Mouse (Mus musculus): ENCODE measurements around the gene Ceacam19. TPM values are rescaled to one million over a fixed set of nuclear protein-coding genes. Genes with fewer than 3 reads are reported as not detected.

The Ceacam19 gene
- polyA plus RNA-seq, 1 experiment from 2014 or later: 0.04 TPM

GRCm38 (mm10) chr7:19844521-19845171, 43.1 kb downstream of the Ceacam19 start:
- 64% methylated on average over 15 of the region's 15 CpGs for WGBS
- no peaks in the 10 kb centered on the region for H3K9me3 ChIP-seq (ENCODE audit: low read length)
- no peak for TF ChIP-seq EP300 (IDR thresholded peaks at IDR 0.05)
- TF ChIP-seq CTCF (IDR thresholded peaks at IDR 0.05): no peak
- no peak overlapping the region for H3K9ac ChIP-seq (replicated peaks; ENCODE audit: low read depth)
- H3K36me3 ChIP-seq (ENCODE audit: insufficient read depth, low read length): no peaks in the 10 kb centered on the region
- no peak overlapping the region for H3K4me3 ChIP-seq (ENCODE audit: low read depth, low read length)
- no peak overlapping the region for H3K4me2 ChIP-seq (replicated peaks; ENCODE audit: low read depth, low read length)
- DNase-seq (ENCODE audit: low spot score) (no peak), ATAC-seq (no peak)
- no peaks in the 10 kb centered on the region for H3K27me3 ChIP-seq (replicated peaks; ENCODE audit: insufficient read depth, low read length)
- H3K27ac ChIP-seq (ENCODE audit: low read length): no peak overlapping the region
- no peaks in the 10 kb centered on the region; the same call in 1 of the 2 replicates for H3K4me1 ChIP-seq (ENCODE audit: insufficient read depth, low read depth, low read length)

GRCm38 (mm10) chr7:19843561-19843960, 44.2 kb downstream of the Ceacam19 start:
- H3K4me2 ChIP-seq (replicated peaks; ENCODE audit: low read depth, low read length): no peak overlapping the region
- peak; percentile 96 for TF ChIP-seq CTCF (IDR thresholded peaks at IDR 0.05)
- no peak for TF ChIP-seq EP300 (IDR thresholded peaks at IDR 0.05)
- DNase-seq (ENCODE audit: low spot score) (peak; percentile 79), ATAC-seq (peak; percentile 77)
- H3K27ac ChIP-seq (ENCODE audit: low read length): no peak overlapping the region
- H3K4me3 ChIP-seq (ENCODE audit: low read depth, low read length): no peak overlapping the region
- 7% methylated on average over 11 of the region's 11 CpGs for WGBS
- no peaks in the 10 kb centered on the region; the same call in 1 of the 2 replicates for H3K4me1 ChIP-seq (ENCODE audit: insufficient read depth, low read depth, low read length)
- H3K9me3 ChIP-seq (ENCODE audit: low read length): no peaks in the 10 kb centered on the region
- no peaks in the 10 kb centered on the region for H3K36me3 ChIP-seq (ENCODE audit: insufficient read depth, low read length)
- H3K27me3 ChIP-seq (replicated peaks; ENCODE audit: insufficient read depth, low read length): no peaks in the 10 kb centered on the region
- H3K9ac ChIP-seq (replicated peaks; ENCODE audit: low read depth): no peak overlapping the region

- H3K27ac ChIP-seq (ENCODE audit: low read length): no peak overlapping the region
- no peak for DNase-seq (ENCODE audit: low spot score)
- no peak overlapping the region for H3K9ac ChIP-seq (replicated peaks; ENCODE audit: low read depth)
- no peak for ATAC-seq
- no peaks in the 10 kb centered on the region for H3K36me3 ChIP-seq (ENCODE audit: insufficient read depth, low read length)
- no peak overlapping the region for H3K4me2 ChIP-seq (replicated peaks; ENCODE audit: low read depth, low read length)
- no peak for TF ChIP-seq CTCF (IDR thresholded peaks at IDR 0.05)
- no peak for TF ChIP-seq EP300 (IDR thresholded peaks at IDR 0.05)
- no peaks in the 10 kb centered on the region for H3K27me3 ChIP-seq (replicated peaks; ENCODE audit: insufficient read depth, low read length)
- WGBS: 31% methylated on average over 17 of the region's 19 CpGs
- H3K4me1 ChIP-seq (ENCODE audit: insufficient read depth, low read depth, low read length): no peaks in the 10 kb centered on the region; the same call in 1 of the 2 replicates
- no peaks in the 10 kb centered on the region for H3K9me3 ChIP-seq (ENCODE audit: low read length)
- H3K4me3 ChIP-seq (ENCODE audit: low read depth, low read length): no peak overlapping the region
Measured at GRCm38 (mm10) chr7:19842885-19843504, 44.8 kb downstream of the Ceacam19 start.

- Histone ChIP-seq H3K4me1 (ENCODE audit: insufficient read depth, low read depth, low read length) (no peaks in the 10 kb centered on the region; the same call in 1 of the 2 replicates), H3K9ac (replicated peaks; ENCODE audit: low read depth) (no peak overlapping the region), H3K27me3 (replicated peaks; ENCODE audit: insufficient read depth, low read length) (no peaks in the 10 kb centered on the region), H3K27ac (ENCODE audit: low read length) (no peak overlapping the region), H3K4me3 (ENCODE audit: low read depth, low read length) (no peak overlapping the region), H3K9me3 (ENCODE audit: low read length) (no peaks in the 10 kb centered on the region), H3K4me2 (replicated peaks; ENCODE audit: low read depth, low read length) (no peak overlapping the region), H3K36me3 (ENCODE audit: insufficient read depth, low read length) (no peaks in the 10 kb centered on the region)
- 55% methylated on average over 21 of the region's 21 CpGs for WGBS
- ATAC-seq (peak; percentile 33; the same call in 1 of the 2 replicates), DNase-seq (ENCODE audit: low spot score) (peak; percentile 45)
- no peak for TF ChIP-seq CTCF (IDR thresholded peaks at IDR 0.05)
- TF ChIP-seq EP300 (IDR thresholded peaks at IDR 0.05): no peak
Measured at GRCm38 (mm10) chr7:19841686-19842413, 45.9 kb downstream of the Ceacam19 start.

GRCm38 (mm10) chr7:19840936-19841335, 46.8 kb downstream of the Ceacam19 start:
- no peaks in the 10 kb centered on the region for H3K27me3 ChIP-seq (replicated peaks; ENCODE audit: insufficient read depth, low read length)
- ATAC-seq (no peak), DNase-seq (ENCODE audit: low spot score) (no peak)
- no peaks in the 10 kb centered on the region; the same call in 1 of the 2 replicates for H3K4me1 ChIP-seq (ENCODE audit: insufficient read depth, low read depth, low read length)
- H3K4me2 ChIP-seq (replicated peaks; ENCODE audit: low read depth, low read length): no peak overlapping the region
- WGBS: 79% methylated on average over 3 of the region's 3 CpGs
- TF ChIP-seq CTCF (IDR thresholded peaks at IDR 0.05) (no peak), EP300 (IDR thresholded peaks at IDR 0.05) (no peak)
- no peak overlapping the region for H3K9ac ChIP-seq (replicated peaks; ENCODE audit: low read depth)
- H3K4me3 ChIP-seq (ENCODE audit: low read depth, low read length): no peak overlapping the region
- H3K9me3 ChIP-seq (ENCODE audit: low read length): no peaks in the 10 kb centered on the region
- no peak overlapping the region for H3K27ac ChIP-seq (ENCODE audit: low read length)
- H3K36me3 ChIP-seq (ENCODE audit: insufficient read depth, low read length): no peaks in the 10 kb centered on the region

GRCm38 (mm10) chr7:19840371-19840770, 47.4 kb downstream of the Ceacam19 start:
- no peak for DNase-seq (ENCODE audit: low spot score)
- H3K27me3 ChIP-seq (replicated peaks; ENCODE audit: insufficient read depth, low read length): no peaks in the 10 kb centered on the region
- H3K9ac ChIP-seq (replicated peaks; ENCODE audit: low read depth): no peak overlapping the region
- H3K4me3 ChIP-seq (ENCODE audit: low read depth, low read length): no peak overlapping the region
- no peak for ATAC-seq
- no peaks in the 10 kb centered on the region for H3K36me3 ChIP-seq (ENCODE audit: insufficient read depth, low read length)
- no peak overlapping the region for H3K4me2 ChIP-seq (replicated peaks; ENCODE audit: low read depth, low read length)
- TF ChIP-seq EP300 (IDR thresholded peaks at IDR 0.05): no peak
- TF ChIP-seq CTCF (IDR thresholded peaks at IDR 0.05): no peak
- H3K27ac ChIP-seq (ENCODE audit: low read length): no peak overlapping the region
- WGBS: 74% methylated on average over 4 of the region's 4 CpGs
- no peaks in the 10 kb centered on the region; the same call in 1 of the 2 replicates for H3K4me1 ChIP-seq (ENCODE audit: insufficient read depth, low read depth, low read length)
- H3K9me3 ChIP-seq (ENCODE audit: low read length): no peaks in the 10 kb centered on the region
